Mouse (Mus musculus) liver, adult 2 months (tissue): Measurements from ENCODE around the gene Gm20388.

Experiments used
- CTCF ChIP-seq: fragments of 200-500 bp; IDR thresholded peaks from 2 replicates; pipeline ENCODE4 v1.5.1; 2011; ENCODE audit warnings: low read depth, low read length, control low read depth
- POLR2A ChIP-seq: fragments of 200-500 bp; IDR thresholded peaks from 2 replicates; pipeline ENCODE4 v1.6.1; 2011; ENCODE audit warnings: low read length, control low read depth; ENCODE audit not compliant: insufficient read depth; ENCODE audit errors: extremely low read depth

DNA sequence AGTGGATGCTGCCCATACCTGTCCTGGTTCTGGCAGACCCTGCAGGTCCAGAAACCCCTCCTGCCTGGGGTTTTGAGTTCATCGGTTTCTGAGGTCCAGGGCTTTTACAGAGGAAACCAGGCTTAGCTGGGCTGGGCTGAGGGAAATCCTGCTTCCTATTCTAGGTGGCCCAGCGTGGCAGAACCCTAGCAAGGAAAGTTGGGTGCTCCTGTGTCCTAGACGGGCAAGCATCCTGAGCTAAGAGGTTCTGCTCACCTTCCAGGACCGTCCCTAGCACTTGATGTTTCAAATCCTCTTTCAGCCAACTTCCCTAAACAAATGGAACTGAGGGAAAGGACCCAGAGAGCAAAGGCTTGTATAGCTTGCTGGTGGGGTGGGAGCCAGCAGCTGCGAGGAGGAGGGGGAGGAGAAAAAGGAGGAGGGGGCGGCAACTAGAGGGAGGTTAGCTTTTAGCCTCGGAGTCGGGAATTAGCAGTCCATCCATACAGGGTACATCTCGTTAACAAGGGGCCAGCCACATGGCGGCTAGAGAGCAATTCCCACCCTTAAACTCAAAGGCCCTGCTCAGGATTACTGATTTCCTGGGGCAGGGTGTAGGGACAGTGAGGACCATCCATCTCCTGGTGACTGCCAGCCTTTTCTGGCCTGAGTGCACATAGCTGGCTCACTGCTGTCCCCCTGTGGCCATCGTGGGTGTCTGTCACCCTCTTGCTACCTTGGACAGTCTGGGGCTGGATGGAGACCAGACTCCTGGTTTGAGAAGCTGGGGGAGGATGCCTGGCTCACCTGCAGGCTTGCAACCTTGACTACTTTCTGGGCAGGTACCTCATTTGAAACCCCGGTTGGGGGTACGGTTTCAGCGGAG lies 624.1 kb downstream of the Gm20388 start:
- TF ChIP-seq CTCF (peak; percentile 100), POLR2A (no peak)
